Mouse (Mus musculus): ENCODE data around the gene Neurog2. TPM values are rescaled to one million over a fixed set of nuclear protein-coding genes. Genes with fewer than 3 reads are reported as not detected.

Gene Neurog2
- polyA plus RNA-seq, 1 experiment from 2014 or later: not detected

GRCm38 (mm10) chr3:127630735-127631372 is 2.1 kb upstream of the Neurog2 start:
- WGBS: 8% methylated on average over 17 of the region's 17 CpGs
- no peak overlapping the region for H3K4me3 ChIP-seq
- H3K27me3 ChIP-seq: peaks cover 95% of the 10 kb centered on the region
- H3K36me3 ChIP-seq: no peaks in the 10 kb centered on the region
- no peaks in the 10 kb centered on the region for H3K9me3 ChIP-seq (replicated peaks)
- no peak overlapping the region for H3K27ac ChIP-seq
- no peak for ATAC-seq (replicated peaks; ENCODE audit: insufficient number of reproducible peaks, insufficient read depth, low FRiP score, low read depth)
- no peak overlapping the region for H3K9ac ChIP-seq
- peaks cover 42% of the 10 kb centered on the region for H3K4me1 ChIP-seq (replicated peaks)
- H3K4me2 ChIP-seq: no peak overlapping the region

- no peak overlapping the region for H3K27ac ChIP-seq
- H3K4me2 ChIP-seq: no peak overlapping the region
- H3K4me1 ChIP-seq (replicated peaks): peaks cover 38% of the 10 kb centered on the region
- WGBS: under 1% methylated on average over 10 of the region's 10 CpGs
- H3K9me3 ChIP-seq (replicated peaks): no peaks in the 10 kb centered on the region
- H3K4me3 ChIP-seq: no peak overlapping the region
- no peaks in the 10 kb centered on the region for H3K36me3 ChIP-seq
- peaks cover 94% of the 10 kb centered on the region for H3K27me3 ChIP-seq
- ATAC-seq (replicated peaks; ENCODE audit: insufficient number of reproducible peaks, insufficient read depth, low FRiP score, low read depth): no peak
- H3K9ac ChIP-seq: no peak overlapping the region
Measured at GRCm38 (mm10) chr3:127631582-127631981, 1.4 kb upstream of the Neurog2 start.

GRCm38 (mm10) chr3:127632531-127632930 is 404 bp upstream of the Neurog2 start:
- no peaks in the 10 kb centered on the region for H3K36me3 ChIP-seq
- no peaks in the 10 kb centered on the region for H3K9me3 ChIP-seq (replicated peaks)
- H3K4me3 ChIP-seq: peak overlapping the region; percentile 55
- peak overlapping the region; percentile 94 for H3K4me2 ChIP-seq
- 1% methylated on average over 28 of the region's 32 CpGs for WGBS
- no peak overlapping the region for H3K27ac ChIP-seq
- peaks cover 94% of the 10 kb centered on the region for H3K27me3 ChIP-seq
- H3K9ac ChIP-seq: no peak overlapping the region
- H3K4me1 ChIP-seq (replicated peaks): peaks cover 36% of the 10 kb centered on the region
- ATAC-seq (replicated peaks; ENCODE audit: insufficient number of reproducible peaks, insufficient read depth, low FRiP score, low read depth): no peak

GRCm38 (mm10) chr3:127634101-127634983 is 1.4 kb downstream of the Neurog2 start:
- no peaks in the 10 kb centered on the region for H3K9me3 ChIP-seq (replicated peaks)
- peak overlapping the region; percentile 55 for H3K4me3 ChIP-seq
- no peak overlapping the region for H3K9ac ChIP-seq
- WGBS: under 1% methylated on average over 58 of the region's 58 CpGs
- H3K27ac ChIP-seq: no peak overlapping the region
- no peaks in the 10 kb centered on the region for H3K36me3 ChIP-seq
- ATAC-seq (replicated peaks; ENCODE audit: insufficient number of reproducible peaks, insufficient read depth, low FRiP score, low read depth): peak; percentile 78
- H3K27me3 ChIP-seq: peaks cover 95% of the 10 kb centered on the region
- H3K4me2 ChIP-seq: peak overlapping the region; percentile 94
- H3K4me1 ChIP-seq (replicated peaks): peaks cover 27% of the 10 kb centered on the region

- Histone ChIP-seq H3K9me3 (replicated peaks) (no peaks in the 10 kb centered on the region), H3K4me2 (no peak overlapping the region), H3K36me3 (no peaks in the 10 kb centered on the region), H3K4me3 (no peak overlapping the region), H3K27me3 (peaks cover 95% of the 10 kb centered on the region), H3K4me1 (replicated peaks) (peaks cover 27% of the 10 kb centered on the region), H3K9ac (no peak overlapping the region), H3K27ac (no peak overlapping the region)
- 6% methylated on average over 3 of the region's 3 CpGs for WGBS
- no peak for ATAC-seq (replicated peaks; ENCODE audit: insufficient number of reproducible peaks, insufficient read depth, low FRiP score, low read depth)
Measured at GRCm38 (mm10) chr3:127634984-127635349, 2.0 kb downstream of the Neurog2 start.

GRCm38 (mm10) chr3:127639875-127640761 is 7.2 kb downstream of the Neurog2 start:
- H3K4me3 ChIP-seq: no peak overlapping the region
- no peak overlapping the region for H3K27ac ChIP-seq
- H3K4me1 ChIP-seq (replicated peaks): peaks cover 14% of the 10 kb centered on the region
- H3K9me3 ChIP-seq (replicated peaks): no peaks in the 10 kb centered on the region
- no peaks in the 10 kb centered on the region for H3K36me3 ChIP-seq
- peaks cover 93% of the 10 kb centered on the region for H3K27me3 ChIP-seq
- H3K9ac ChIP-seq: no peak overlapping the region
- WGBS: 3% methylated on average over 36 of the region's 36 CpGs
- no peak for ATAC-seq (replicated peaks; ENCODE audit: insufficient number of reproducible peaks, insufficient read depth, low FRiP score, low read depth)
- H3K4me2 ChIP-seq: peak overlapping the region; percentile 48

GRCm38 (mm10) chr3:127640762-127641700 is 8.1 kb downstream of the Neurog2 start:
- Histone ChIP-seq H3K9me3 (replicated peaks) (no peaks in the 10 kb centered on the region), H3K4me1 (replicated peaks) (peaks cover 14% of the 10 kb centered on the region), H3K4me3 (peak overlapping the region; percentile 17; the same call in 1 of the 2 replicates), H3K4me2 (peak overlapping the region; percentile 48), H3K27ac (no peak overlapping the region), H3K27me3 (peaks cover 95% of the 10 kb centered on the region), H3K36me3 (no peaks in the 10 kb centered on the region), H3K9ac (no peak overlapping the region)
- 6% methylated on average over 37 of the region's 37 CpGs for WGBS
- no peak for ATAC-seq (replicated peaks; ENCODE audit: insufficient number of reproducible peaks, insufficient read depth, low FRiP score, low read depth)

GRCm38 (mm10) chr3:127642211-127642610 is 9.3 kb downstream of the Neurog2 start:
- ATAC-seq (replicated peaks; ENCODE audit: insufficient number of reproducible peaks, insufficient read depth, low FRiP score, low read depth): no peak
- Histone ChIP-seq H3K36me3 (no peaks in the 10 kb centered on the region), H3K4me2 (no peak overlapping the region), H3K4me1 (replicated peaks) (peaks cover 14% of the 10 kb centered on the region), H3K9ac (no peak overlapping the region), H3K27ac (no peak overlapping the region), H3K4me3 (no peak overlapping the region), H3K9me3 (replicated peaks) (no peaks in the 10 kb centered on the region), H3K27me3 (peaks cover 94% of the 10 kb centered on the region)
- 12% methylated on average over 5 of the region's 5 CpGs for WGBS

- Histone ChIP-seq H3K4me2 (no peak overlapping the region), H3K36me3 (no peaks in the 10 kb centered on the region), H3K27ac (no peak overlapping the region), H3K9me3 (replicated peaks) (no peaks in the 10 kb centered on the region), H3K9ac (no peak overlapping the region), H3K4me3 (no peak overlapping the region), H3K27me3 (peaks cover 54% of the 10 kb centered on the region), H3K4me1 (replicated peaks) (peaks cover 1% of the 10 kb centered on the region; the same call in 1 of the 2 replicates)
- ATAC-seq (replicated peaks; ENCODE audit: insufficient number of reproducible peaks, insufficient read depth, low FRiP score, low read depth): no peak
- 58% methylated on average over 18 of the region's 18 CpGs for WGBS
Measured at GRCm38 (mm10) chr3:127646156-127646825, 13.4 kb downstream of the Neurog2 start.

Measured in heart, embryonic 15.5 days (tissue).